Mouse (Mus musculus) limb, embryonic 11.5 days (tissue): ENCODE results near the gene Nap1l1. TPM values are rescaled to one million over a fixed set of nuclear protein-coding genes. Genes with fewer than 3 reads are reported as not detected.

ENCODE experiments used
- ATAC-seq: fragments of 200-750 bp; cut with Nextera tagmentation; 2 replicates; pipeline ENCODE4 v1.8.0; 2017; ENCODE audit warnings: low read depth; ENCODE audit not compliant: insufficient number of reproducible peaks, low FRiP score, low TSS enrichment
- DNase-seq: peaks from one replicate; pipeline ENCODE4 v3.0.0-alpha.2; 2015; ENCODE audit warnings: low spot score
- H3K27ac ChIP-seq: fragments of 300-500 bp; sonication (generic); replicated peaks from 2 replicates; pipeline ENCODE4 v1.5.1; 2014; ENCODE audit warnings: low read depth, mild to moderate bottlenecking, low read length
- H3K27me3 ChIP-seq: fragments of 300-500 bp; sonication (generic); 2 replicates; pipeline ENCODE4 v1.6.1; 2014; ENCODE audit warnings: mild to moderate bottlenecking, low read length, mixed read lengths; ENCODE audit not compliant: control insufficient read depth, insufficient read depth
- H3K36me3 ChIP-seq: fragments of 300-500 bp; sonication (generic); 2 replicates; pipeline ENCODE4 v1.6.1; 2014; ENCODE audit warnings: mild to moderate bottlenecking, low read length, moderate library complexity, mixed read lengths; ENCODE audit not compliant: control insufficient read depth, insufficient read depth
- H3K4me1 ChIP-seq: fragments of 300-500 bp; sonication (generic); 2 replicates; pipeline ENCODE4 v1.6.1; 2014; ENCODE audit warnings: low read length, mixed read lengths; ENCODE audit not compliant: control insufficient read depth, insufficient read depth
- H3K4me2 ChIP-seq: fragments of 300-500 bp; sonication (generic); 2 replicates; pipeline ENCODE4 v1.6.1; 2014; ENCODE audit warnings: low read depth, mild to moderate bottlenecking, moderate library complexity; ENCODE audit not compliant: severe bottlenecking
- H3K4me3 ChIP-seq: fragments of 300-500 bp; sonication (generic); 2 replicates; pipeline ENCODE4 v1.5.1; 2014; ENCODE audit warnings: low read depth, low read length
- H3K9ac ChIP-seq: fragments of 300-500 bp; sonication (generic); 2 replicates; pipeline ENCODE4 v1.6.1; 2014; ENCODE audit warnings: mild to moderate bottlenecking, low read length
- H3K9me3 ChIP-seq: fragments of 300-500 bp; sonication (generic); 2 replicates; pipeline ENCODE4 v1.6.1; 2016; ENCODE audit warnings: low read length; ENCODE audit not compliant: control insufficient read depth
- WGBS: fragments of 180-500 bp; shearing (Covaris S2); extraction: QIAGEN DNeasy Blood & Tissue Kit; methylation state at CpG from one replicate; pipeline ENCODE4 v1.1.7; 2014; 5-methylcytosine and 5-hydroxymethylcytosine counted together
- polyA plus RNA-seq: library from polyadenylated mRNA; unstranded; fragments of >200 nt; fragmentation: Nextera tagmentation; extraction: Ambion mirVana; gene quantifications from 2 replicates; pipeline ENCODE4 v1.2.1, GENCODE M21; 2014

Gene Nap1l1
- polyA plus RNA-seq, 1 experiment from 2014 or later: 416 TPM

DNA sequence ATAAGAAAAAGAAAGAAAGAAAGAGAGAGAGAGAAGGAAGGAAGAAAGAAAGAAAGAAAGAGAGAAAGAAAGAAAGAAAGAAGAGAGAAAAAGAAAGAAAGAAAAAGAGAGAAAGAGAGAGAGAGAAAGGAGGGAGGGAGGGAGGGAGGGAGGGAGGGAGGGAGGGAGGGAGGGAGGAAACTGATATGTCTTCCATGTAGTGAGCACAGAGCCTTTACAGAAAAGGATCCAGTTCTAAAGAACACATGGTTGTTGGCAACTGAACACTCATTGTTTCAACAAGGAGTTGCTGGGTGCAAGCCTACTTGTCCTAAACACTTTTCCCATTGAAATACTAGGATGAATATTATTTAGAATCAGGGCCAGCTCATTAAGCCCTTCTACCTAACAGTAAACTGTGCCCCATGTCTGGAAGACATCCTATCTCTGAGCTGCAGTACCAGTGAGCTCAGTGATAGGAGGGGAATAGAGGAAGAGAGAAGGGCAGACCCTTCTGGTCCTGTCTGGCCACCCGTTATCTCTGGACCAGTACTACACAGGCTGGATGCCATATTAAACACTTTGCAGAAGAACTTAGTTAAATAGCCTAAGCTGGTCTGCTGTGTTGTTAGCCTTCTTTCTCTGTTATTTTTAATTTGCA, 21.2 kb upstream of the Nap1l1 start:
- no peak overlapping the region for H3K4me2 ChIP-seq
- ATAC-seq (no peak), DNase-seq (no peak)
- H3K9ac ChIP-seq: no peak overlapping the region
- H3K4me3 ChIP-seq: no peak overlapping the region
- no peaks in the 10 kb centered on the region for H3K9me3 ChIP-seq
- no peaks in the 10 kb centered on the region for H3K36me3 ChIP-seq
- no peaks in the 10 kb centered on the region for H3K4me1 ChIP-seq
- no peak overlapping the region for H3K27ac ChIP-seq
- H3K27me3 ChIP-seq: no peaks in the 10 kb centered on the region
- WGBS: 95% methylated on average over 1 of the region's 1 CpGs

DNA sequence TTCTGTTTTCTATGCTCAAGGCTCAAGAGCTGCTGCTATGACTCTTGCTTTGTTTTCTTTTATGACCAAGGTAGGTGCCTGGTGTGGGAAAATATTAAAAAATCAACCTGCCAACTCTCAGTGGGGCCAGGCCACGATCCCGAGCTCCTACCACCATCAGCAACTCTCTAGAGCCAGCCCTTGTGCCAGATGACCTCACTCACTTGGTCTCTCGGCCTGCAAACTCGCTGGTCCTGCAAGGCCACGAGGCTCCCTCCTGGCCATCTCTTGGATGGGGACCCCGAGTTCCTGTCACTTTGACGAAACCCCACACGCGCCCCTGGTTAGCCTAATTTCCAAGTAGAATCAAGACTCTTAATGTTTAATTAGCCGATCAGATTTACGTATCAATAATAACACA, 20.6 kb upstream of the Nap1l1 start:
- H3K27me3 ChIP-seq: no peaks in the 10 kb centered on the region
- no peaks in the 10 kb centered on the region for H3K9me3 ChIP-seq
- ATAC-seq (no peak), DNase-seq (no peak)
- WGBS: 87% methylated on average over 11 of the region's 11 CpGs
- H3K36me3 ChIP-seq: no peaks in the 10 kb centered on the region
- H3K4me3 ChIP-seq: no peak overlapping the region
- no peak overlapping the region for H3K4me2 ChIP-seq
- no peak overlapping the region for H3K27ac ChIP-seq
- H3K4me1 ChIP-seq: no peaks in the 10 kb centered on the region
- no peak overlapping the region for H3K9ac ChIP-seq

GRCm38 (mm10) chr10:111454698-111455308, 18.2 kb upstream of the Nap1l1 start:
- H3K9ac ChIP-seq: no peak overlapping the region
- H3K4me1 ChIP-seq: no peaks in the 10 kb centered on the region
- WGBS: 74% methylated on average over 8 of the region's 8 CpGs
- H3K4me3 ChIP-seq: no peak overlapping the region
- no peak overlapping the region for H3K4me2 ChIP-seq
- no peak overlapping the region for H3K27ac ChIP-seq
- no peaks in the 10 kb centered on the region for H3K36me3 ChIP-seq
- no peaks in the 10 kb centered on the region for H3K27me3 ChIP-seq
- ATAC-seq: no peak
- DNase-seq: no peak
- no peaks in the 10 kb centered on the region for H3K9me3 ChIP-seq

DNA sequence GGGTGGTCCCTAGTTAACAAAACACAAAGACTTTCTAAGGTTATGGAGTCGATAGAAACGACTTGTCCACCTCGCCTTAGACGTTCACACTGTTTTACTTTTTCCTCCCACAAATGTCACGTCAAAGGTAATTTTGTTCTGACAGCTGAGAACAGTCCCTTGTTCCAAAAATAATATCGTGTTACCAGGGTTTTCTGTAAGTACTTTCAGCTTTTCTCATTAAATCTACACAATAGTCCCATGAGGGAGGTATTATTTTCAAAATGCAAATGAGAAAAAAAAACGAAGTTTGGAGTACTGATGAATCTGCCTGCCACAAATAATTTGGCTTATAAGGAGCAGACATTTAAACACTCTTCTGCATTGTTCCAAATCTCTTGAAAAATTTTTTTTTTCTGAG, 14.9 kb upstream of the Nap1l1 start:
- ATAC-seq: no peak
- 70% methylated on average over 7 of the region's 7 CpGs for WGBS

GRCm38 (mm10) chr10:111459040-111459439, 14.0 kb upstream of the Nap1l1 start:
- no peak overlapping the region for H3K4me2 ChIP-seq
- no peaks in the 10 kb centered on the region for H3K4me1 ChIP-seq
- DNase-seq (no peak), ATAC-seq (no peak)
- WGBS: 81% methylated on average over 9 of the region's 9 CpGs
- no peak overlapping the region for H3K4me3 ChIP-seq
- no peaks in the 10 kb centered on the region for H3K27me3 ChIP-seq
- no peaks in the 10 kb centered on the region for H3K36me3 ChIP-seq
- no peaks in the 10 kb centered on the region for H3K9me3 ChIP-seq
- no peak overlapping the region for H3K27ac ChIP-seq
- H3K9ac ChIP-seq: no peak overlapping the region

More for the DNA sequence above, 14.9 kb upstream of the Nap1l1 start:
- H3K27ac ChIP-seq: no peak overlapping the region
- H3K9me3 ChIP-seq: no peaks in the 10 kb centered on the region
- no peaks in the 10 kb centered on the region for H3K27me3 ChIP-seq
- no peak overlapping the region for H3K4me3 ChIP-seq
- H3K4me2 ChIP-seq: no peak overlapping the region
- no peak overlapping the region for H3K9ac ChIP-seq
- H3K4me1 ChIP-seq: no peaks in the 10 kb centered on the region
- H3K36me3 ChIP-seq: no peaks in the 10 kb centered on the region
- DNase-seq: no peak

GRCm38 (mm10) chr10:111459874-111460273, 13.1 kb upstream of the Nap1l1 start:
- Histone ChIP-seq H3K9ac (no peak overlapping the region), H3K36me3 (no peaks in the 10 kb centered on the region), H3K27ac (no peak overlapping the region), H3K9me3 (no peaks in the 10 kb centered on the region), H3K4me2 (no peak overlapping the region), H3K4me1 (no peaks in the 10 kb centered on the region), H3K27me3 (no peaks in the 10 kb centered on the region), H3K4me3 (no peak overlapping the region)
- DNase-seq: no peak
- ATAC-seq: no peak
- 88% methylated on average over 3 of the region's 3 CpGs for WGBS

GRCm38 (mm10) chr10:111460381-111460780, 12.6 kb upstream of the Nap1l1 start:
- H3K4me1 ChIP-seq: no peaks in the 10 kb centered on the region
- ATAC-seq (no peak), DNase-seq (no peak)
- no peaks in the 10 kb centered on the region for H3K9me3 ChIP-seq
- no peak overlapping the region for H3K27ac ChIP-seq
- H3K27me3 ChIP-seq: no peaks in the 10 kb centered on the region
- H3K4me2 ChIP-seq: no peak overlapping the region
- no peak overlapping the region for H3K4me3 ChIP-seq
- H3K9ac ChIP-seq: no peak overlapping the region
- WGBS: 35% methylated on average over 4 of the region's 4 CpGs
- H3K36me3 ChIP-seq: no peaks in the 10 kb centered on the region

DNA sequence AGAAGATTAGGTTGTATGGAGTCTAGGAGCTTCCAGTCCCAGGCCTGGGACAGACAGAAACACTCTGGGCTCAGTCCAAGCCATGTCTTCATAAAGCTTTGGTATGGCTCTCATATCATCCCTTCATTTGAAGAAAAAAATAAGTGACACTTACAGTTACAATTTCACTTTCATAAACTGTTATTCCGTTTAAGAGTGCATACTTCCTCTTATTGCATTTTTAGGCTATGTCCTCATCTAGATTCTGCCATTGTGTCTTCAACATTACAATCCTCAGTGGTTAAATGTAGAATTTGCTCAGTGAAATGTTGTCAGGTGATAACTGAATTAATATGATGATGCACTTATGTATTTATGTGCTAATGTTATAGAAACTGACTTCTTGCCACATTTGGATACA, 8.2 kb upstream of the Nap1l1 start:
- no peak for ATAC-seq
- Histone ChIP-seq H3K4me3 (no peak overlapping the region), H3K4me2 (no peak overlapping the region), H3K9me3 (no peaks in the 10 kb centered on the region), H3K9ac (no peak overlapping the region), H3K27ac (no peak overlapping the region), H3K27me3 (no peaks in the 10 kb centered on the region), H3K36me3 (no peaks in the 10 kb centered on the region), H3K4me1 (no peaks in the 10 kb centered on the region)
- WGBS: 78% methylated on average over 1 of the region's 1 CpGs
- no peak for DNase-seq

- Histone ChIP-seq H3K9me3 (no peaks in the 10 kb centered on the region), H3K9ac (no peak overlapping the region), H3K36me3 (no peaks in the 10 kb centered on the region), H3K4me2 (no peak overlapping the region), H3K27ac (no peak overlapping the region), H3K4me3 (no peak overlapping the region), H3K4me1 (no peaks in the 10 kb centered on the region), H3K27me3 (no peaks in the 10 kb centered on the region)
- ATAC-seq (no peak), DNase-seq (no peak)
- WGBS: 46% methylated on average over 2 of the region's 2 CpGs
Observed at GRCm38 (mm10) chr10:111465409-111465808, 7.6 kb upstream of the Nap1l1 start.
